Mouse (Mus musculus): ENCODE measurements around the gene Dhx32.

Dhx32 gene

GRCm38 (mm10) chr7:133768027-133768426, 14.5 kb downstream of the Dhx32 start:
- DNase-seq: no peak

GRCm38 (mm10) chr7:133765849-133766243, 16.7 kb downstream of the Dhx32 start:
- peak; percentile 90 for DNase-seq

- DNase-seq: no peak
These were observed 17.2 kb downstream of the Dhx32 start for GRCm38 (mm10) chr7:133765240-133765848.

GRCm38 (mm10) chr7:133764425-133764824, 18.1 kb downstream of the Dhx32 start:
- DNase-seq: no peak

GRCm38 (mm10) chr7:133762696-133763095, 19.8 kb downstream of the Dhx32 start:
- no peak for DNase-seq

GRCm38 (mm10) chr7:133759611-133760353, 22.7 kb downstream of the Dhx32 start:
- DNase-seq: no peak

- DNase-seq: no peak
These were observed 23.8 kb downstream of the Dhx32 start for GRCm38 (mm10) chr7:133758716-133759115.

GRCm38 (mm10) chr7:133757961-133758455, 24.5 kb downstream of the Dhx32 start:
- no peak for DNase-seq

GRCm38 (mm10) chr7:133751163-133751562, 31.4 kb downstream of the Dhx32 start:
- no peak for DNase-seq

GRCm38 (mm10) chr7:133750666-133751065, 31.9 kb downstream of the Dhx32 start:
- DNase-seq: no peak

- DNase-seq: no peak
These were observed 33.8 kb downstream of the Dhx32 start for GRCm38 (mm10) chr7:133748753-133749152.

- no peak for DNase-seq
These were observed 35.2 kb downstream of the Dhx32 start for GRCm38 (mm10) chr7:133747372-133747771.

GRCm38 (mm10) chr7:133744701-133745100, 37.8 kb downstream of the Dhx32 start:
- DNase-seq: no peak

GRCm38 (mm10) chr7:133744209-133744608, 38.3 kb downstream of the Dhx32 start:
- no peak for DNase-seq

GRCm38 (mm10) chr7:133743611-133744010, 38.9 kb downstream of the Dhx32 start:
- DNase-seq: no peak

GRCm38 (mm10) chr7:133742530-133743325, 39.8 kb downstream of the Dhx32 start:
- DNase-seq: no peak

GRCm38 (mm10) chr7:133740558-133740957, 42.0 kb downstream of the Dhx32 start:
- no peak for DNase-seq

GRCm38 (mm10) chr7:133731971-133732645, 50.4 kb downstream of the Dhx32 start:
- DNase-seq: peak; percentile 69

GRCm38 (mm10) chr7:133730324-133731191, 52.0 kb downstream of the Dhx32 start:
- DNase-seq: peak; percentile 32

GRCm38 (mm10) chr7:133729351-133729750, 53.2 kb downstream of the Dhx32 start:
- peak; percentile 34 for DNase-seq

GRCm38 (mm10) chr7:133727027-133727426, 55.5 kb downstream of the Dhx32 start:
- DNase-seq: no peak

- DNase-seq: no peak
These were observed 57.0 kb downstream of the Dhx32 start for GRCm38 (mm10) chr7:133725571-133725970.
